Mouse (Mus musculus) large intestine, adult 2 months (tissue): ENCODE data around the gene Adamts9. TPM values are rescaled to one million over a fixed set of nuclear protein-coding genes. Genes with fewer than 3 reads are reported as not detected.

ENCODE experiments used
- DNase-seq: peaks from one replicate; pipeline ENCODE4 v3.0.0-alpha.2; 2012; ENCODE audit warnings: low read depth, low spot score
- WGBS: fragments of 180-500 bp; shearing (Covaris S2); methylation state at CpG from one replicate; pipeline ENCODE4 v1.1.7; 2018; 5-methylcytosine and 5-hydroxymethylcytosine counted together
- polyA plus RNA-seq: library from polyadenylated mRNA; depleted of rRNA; stranded (reverse); fragments of >200 nt; gene quantifications from 2 replicates; pipeline ENCODE4 v1.2.3, GENCODE M21; 2012

Gene Adamts9
- polyA plus RNA-seq, 1 experiment: 0.89 TPM

DNA sequence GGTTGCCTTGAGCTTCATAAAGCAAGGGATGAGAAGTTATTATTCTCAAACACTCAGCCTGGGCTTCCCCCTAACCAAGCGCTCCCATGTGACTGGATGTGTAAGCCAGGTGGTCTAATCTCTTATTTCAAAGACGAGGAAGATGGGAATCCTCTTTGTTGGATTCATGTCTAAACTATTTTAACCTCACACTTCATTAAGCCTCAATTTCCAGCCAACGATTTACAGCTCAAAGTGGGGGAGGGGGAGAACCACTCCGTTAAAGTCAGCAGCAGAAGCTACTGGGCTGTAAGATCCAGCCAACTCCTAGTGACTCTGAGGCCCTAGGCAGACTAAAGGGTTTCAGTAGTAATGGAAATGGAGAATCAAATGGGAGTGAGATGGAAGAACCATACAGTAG, 71.5 kb downstream of the Adamts9 start:
- DNase-seq: no peak
- 71% methylated on average over 4 of the region's 4 CpGs for WGBS

DNA sequence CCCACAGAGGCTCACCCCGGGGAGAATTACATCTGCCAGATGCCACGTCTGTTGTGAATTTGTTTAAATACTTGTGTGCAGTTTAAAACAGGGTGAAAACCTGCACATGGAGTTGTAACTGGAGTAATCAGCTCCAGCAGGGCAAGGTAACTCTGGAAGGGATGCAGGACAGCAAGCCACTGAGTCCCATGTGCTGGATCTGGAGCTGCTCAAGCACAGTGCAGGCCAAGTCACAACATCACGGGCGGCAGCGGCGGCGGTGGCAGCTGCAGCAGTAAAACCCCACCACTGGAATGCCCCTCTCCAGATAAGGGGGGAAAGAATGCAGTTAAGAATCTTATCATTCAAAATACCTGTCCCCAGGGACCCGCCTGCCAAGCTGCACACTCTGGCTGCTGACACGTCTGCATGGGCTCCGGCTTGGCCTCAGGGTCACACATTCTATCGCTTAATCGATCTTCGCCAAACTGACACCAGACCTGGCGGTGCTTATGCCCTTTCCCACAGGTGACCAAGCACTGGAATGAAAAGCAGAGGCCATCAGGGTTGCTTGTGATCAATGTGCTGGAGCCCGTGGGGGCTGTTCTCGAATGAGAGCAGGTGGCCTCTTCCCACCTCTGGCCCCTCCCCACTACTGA, 73.6 kb downstream of the Adamts9 start:
- DNase-seq: no peak

DNA sequence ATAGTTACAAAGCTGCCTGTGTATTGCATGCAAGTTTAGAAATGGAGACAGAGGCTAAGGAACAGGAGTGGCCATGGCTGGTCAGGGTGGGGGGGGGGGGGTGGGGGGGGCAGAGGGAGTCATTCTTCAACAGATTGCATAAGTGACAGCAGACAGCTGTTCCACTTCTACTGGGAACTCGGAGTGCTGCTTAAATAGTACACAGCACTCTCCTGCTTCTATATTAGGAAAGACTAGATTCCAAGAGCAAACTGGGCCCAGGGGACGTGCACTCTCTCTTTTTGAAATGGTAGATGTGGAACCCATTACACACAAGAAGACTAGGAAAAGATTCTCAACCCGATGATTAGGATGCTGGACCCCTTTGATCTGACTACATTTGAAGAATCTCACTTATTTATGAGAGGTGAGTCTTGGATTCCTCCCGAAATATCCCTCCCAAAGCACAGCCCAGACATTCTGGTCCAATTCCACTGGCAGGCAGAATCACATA, 74.2 kb downstream of the Adamts9 start, which contains the start of gene Gm15737:
Gene Gm15737 (plus strand): TSS at position 269 of the 493 bp plus-strand sequence.
- DNase-seq: no peak
- 52% methylated on average over 4 of the region's 4 CpGs for WGBS

More for the DNA sequence above, 73.6 kb downstream of the Adamts9 start:
- WGBS: 43% methylated on average over 16 of the region's 16 CpGs

DNA sequence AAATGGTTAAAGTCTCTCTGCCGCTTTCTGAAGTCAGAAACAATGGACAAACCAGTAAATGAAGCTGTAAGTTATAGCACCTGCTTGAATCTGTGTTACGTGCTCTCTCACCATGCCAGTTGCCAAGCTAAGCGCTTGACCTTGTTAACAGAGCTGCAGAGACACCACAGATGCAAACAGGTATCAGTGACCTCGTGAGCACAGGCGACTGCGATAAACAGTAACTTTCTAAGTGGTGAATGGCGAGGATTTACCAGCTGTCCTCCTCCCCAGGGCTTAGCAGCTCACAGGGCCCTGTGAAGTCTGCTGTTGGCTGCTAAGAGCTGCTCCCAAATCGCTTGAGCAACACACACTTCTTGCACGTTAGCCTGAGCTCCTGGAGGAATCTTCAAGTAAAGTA, 80.7 kb downstream of the Adamts9 start:
- DNase-seq: no peak
- WGBS: 78% methylated on average over 9 of the region's 9 CpGs

DNA sequence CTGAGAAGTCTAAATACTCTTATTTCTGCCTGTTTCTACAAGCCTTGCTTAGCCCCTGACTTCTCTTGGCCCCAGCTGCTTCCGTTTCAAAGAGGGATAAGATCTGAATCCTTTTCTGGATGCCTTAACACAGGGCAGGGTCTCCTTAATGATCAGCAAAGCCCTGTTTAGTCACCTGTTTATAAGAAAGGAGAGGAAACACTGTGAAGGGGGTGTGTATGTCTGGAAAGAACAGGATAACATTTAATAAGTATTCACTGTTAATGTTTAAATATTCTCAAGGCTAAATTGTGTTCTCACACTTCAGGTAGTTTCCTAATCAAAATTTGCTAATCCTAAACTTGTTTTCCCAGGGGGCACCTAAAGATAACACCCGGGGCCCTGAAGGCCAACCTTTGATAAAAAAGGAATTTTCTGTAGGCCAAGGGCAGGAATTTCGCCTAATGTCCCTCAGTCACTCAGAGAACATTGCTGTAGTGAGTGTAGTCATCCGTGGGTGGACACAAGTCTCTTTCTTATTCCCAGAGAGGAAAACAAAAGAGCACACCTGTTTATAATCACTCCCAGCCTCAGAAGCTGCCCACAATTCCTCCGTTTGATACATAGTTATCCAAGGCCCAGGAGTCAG, 82.9 kb downstream of the Adamts9 start:
- 53% methylated on average over 5 of the region's 5 CpGs for WGBS
- no peak for DNase-seq

DNA sequence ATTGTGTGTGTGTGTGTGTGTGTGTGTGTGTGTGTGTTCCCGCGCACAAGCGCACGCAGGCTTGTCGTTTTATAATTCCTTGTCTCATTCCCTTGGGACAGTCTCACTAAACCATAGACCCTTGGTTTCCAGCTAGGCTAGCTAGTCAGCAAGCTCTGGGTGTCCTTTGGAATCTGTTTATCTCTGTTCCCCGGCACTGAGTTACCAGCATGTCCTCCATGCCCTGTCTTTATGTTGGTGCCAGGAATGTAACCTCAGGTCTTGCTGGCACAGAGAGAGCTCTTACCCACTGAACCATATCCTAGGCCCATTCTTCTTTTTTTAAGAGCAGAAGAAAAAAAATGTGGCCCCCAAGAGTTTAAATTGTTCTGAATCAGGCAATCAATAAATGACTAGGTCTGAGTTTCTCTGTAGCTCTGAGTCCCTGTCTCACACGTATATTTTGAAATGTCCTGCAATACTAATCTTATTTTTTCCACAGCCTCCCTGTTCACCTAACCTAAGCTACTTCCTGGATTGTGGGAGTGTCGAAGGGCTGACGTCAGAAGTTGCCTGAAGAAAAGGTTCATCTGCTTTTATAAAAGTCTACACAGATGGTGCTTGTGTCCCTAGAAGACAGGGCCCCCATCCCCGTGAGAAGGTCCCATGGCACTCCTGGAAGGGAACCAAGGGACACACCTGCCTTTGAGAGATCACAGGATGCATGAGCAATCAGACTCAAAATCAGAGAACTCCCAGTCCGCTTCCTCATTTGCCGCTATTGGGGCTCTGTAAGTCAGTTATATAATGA, 84.4 kb downstream of the Adamts9 start:
- no peak for DNase-seq
- WGBS: 72% methylated on average over 12 of the region's 12 CpGs

DNA sequence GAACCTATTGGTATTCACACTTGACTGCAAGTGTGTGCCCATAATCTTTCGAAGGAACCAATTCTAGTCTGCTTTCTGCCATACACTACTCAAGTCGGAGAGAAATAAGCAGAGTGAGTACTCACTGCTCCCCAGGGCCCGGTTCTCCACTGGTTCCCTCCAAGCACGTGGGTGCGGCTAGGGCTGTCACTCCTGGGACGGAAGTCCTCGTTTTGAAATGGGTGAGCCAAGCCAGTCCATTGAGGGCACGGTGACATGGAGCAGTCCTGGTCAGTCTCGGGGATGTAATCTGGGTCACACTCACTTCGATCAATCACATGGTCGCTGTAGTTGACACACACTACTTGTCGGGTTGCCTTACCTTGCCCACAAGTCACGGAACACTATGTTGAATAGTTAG, 85.5 kb downstream of the Adamts9 start:
- no peak for DNase-seq
- WGBS: 88% methylated on average over 13 of the region's 13 CpGs

DNA sequence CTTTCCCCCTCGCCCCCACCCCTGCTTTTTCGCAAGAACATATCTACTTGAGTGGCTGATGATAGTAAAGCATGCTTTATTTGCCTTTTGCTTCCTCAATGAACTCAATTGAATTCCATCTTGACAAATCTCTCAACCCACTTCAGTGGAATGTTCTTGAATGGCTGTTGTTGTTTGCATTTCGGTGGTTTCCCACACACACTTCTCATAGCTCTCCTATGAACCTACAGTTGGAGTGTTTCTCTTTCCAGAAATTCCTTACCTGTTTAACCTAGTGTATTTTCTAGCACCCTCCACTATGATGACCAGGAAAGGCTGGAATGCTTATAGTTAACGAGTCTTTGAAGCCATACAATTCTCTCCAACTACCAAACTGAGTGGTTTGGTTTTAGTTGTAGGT, 88.4 kb downstream of the Adamts9 start:
- no peak for DNase-seq
- 77% methylated on average over 4 of the region's 4 CpGs for WGBS

DNA sequence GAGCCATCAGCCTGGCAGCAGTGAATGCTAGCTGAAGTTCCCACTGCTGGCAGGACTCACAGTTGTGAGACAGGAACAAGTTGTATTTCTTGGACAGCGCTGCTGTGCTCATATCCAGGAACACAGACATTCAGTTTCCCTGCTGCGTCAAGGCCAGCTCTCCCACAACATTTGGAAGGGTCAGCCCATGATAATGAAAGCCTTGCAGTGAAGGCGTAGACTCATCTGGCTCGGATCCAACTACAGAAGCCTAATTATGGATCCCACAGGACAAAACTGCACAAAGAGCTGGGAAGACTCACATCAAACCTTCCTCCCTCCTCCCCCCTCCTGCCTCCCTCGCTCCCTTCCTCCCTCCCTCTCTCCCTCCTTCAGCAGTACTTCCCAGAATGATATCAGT, 93.0 kb downstream of the Adamts9 start:
- no peak for DNase-seq
- 39% methylated on average over 5 of the region's 5 CpGs for WGBS

DNA sequence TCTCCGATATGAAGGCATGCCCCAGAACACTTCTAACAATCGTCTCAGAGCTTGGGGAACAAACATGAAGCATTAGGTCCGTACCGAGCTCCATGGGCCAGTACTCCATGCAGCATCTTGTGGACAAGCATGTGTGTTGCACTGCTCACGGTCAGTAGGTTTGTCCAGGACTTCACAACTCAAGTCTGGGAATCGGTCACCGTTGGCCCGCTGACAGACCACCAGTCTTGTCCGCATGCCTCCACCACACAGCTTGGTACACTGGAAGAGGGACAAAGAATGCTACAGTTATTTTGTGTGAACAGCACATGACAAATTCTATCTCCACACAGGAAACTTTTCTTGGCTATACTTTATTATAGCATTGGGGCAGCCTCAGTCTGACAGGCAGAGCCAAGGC, 94.1 kb downstream of the Adamts9 start:
- no peak for DNase-seq
- WGBS: 92% methylated on average over 9 of the region's 9 CpGs

DNA sequence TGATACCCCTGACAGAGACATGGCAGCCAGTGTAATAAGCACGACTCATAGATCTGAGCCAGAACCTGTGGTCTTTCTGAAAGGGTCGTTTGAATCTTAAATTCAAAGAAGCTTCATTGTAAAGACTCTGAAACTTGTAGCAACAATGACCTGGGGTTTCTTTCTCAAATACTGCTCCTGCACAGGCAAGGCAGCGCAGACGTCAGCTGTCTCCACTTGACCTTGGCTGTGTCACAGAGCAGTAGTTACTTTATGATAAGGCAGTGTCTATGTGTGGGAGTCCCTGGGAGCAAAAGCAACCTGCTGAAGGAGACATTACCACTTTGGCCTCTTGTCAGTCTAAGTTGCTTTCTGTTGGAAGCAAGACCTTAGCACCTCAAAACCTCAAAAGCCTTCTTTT, 96.7 kb downstream of the Adamts9 start:
- 45% methylated on average over 4 of the region's 4 CpGs for WGBS
- no peak for DNase-seq

DNA sequence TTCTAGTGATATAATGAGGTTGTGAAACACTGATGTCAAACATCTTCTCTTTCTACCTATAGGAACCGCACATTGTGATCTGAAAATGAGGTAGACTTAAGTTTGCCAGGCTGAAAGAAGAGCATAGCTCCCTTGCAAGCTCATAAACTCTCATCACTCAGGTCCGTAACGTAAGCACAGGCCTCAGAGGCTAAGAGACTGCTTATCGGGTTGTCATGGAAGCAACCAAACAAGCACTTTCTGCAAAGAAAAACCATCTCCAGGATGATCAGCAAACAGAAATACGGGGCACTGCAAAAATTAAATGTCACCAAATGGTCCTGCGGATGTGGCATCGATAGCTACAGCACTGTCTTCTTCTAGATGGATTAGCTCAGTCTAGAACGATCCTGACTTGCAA, 97.4 kb downstream of the Adamts9 start:
- no peak for DNase-seq
- 56% methylated on average over 8 of the region's 8 CpGs for WGBS

DNA sequence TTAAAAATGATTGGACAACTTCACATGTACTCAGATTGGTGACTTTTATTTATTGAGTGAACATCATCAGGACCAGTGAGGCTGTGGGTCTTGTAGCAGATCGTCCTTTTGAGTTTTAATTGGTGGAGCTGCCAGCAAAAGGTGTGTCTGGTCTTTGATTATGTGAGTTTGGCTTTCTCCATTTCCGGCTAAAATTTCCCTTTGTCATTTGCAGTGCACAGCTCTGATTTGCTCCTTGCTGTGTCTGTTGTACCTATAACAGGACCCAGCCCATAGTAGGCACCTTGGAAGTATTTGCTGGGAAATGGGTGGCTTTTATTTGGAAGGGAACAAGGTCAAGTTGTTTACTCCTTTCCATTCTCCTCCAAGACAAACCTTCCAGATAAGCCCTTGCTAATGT, 99.8 kb downstream of the Adamts9 start:
- no peak for DNase-seq

DNA sequence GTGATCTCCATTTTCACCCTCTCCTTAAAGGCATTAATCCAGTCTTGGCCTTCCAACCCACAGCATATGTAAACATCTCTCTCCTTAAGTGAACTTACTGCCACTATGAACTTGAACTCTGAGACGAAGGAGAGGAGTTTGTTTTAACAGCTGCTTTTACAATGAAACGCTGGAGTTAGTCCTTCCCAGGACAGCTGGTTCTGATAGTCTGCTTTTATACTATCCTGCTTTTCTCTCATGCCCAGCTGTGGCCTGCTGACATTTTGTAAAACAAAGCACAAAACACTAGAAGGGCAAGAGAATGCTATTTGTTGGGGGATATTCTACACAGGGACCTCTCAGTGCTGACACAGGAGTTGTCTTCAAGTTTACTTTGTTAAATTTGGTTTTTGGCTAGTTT, 101.3 kb downstream of the Adamts9 start:
- WGBS: 23% methylated on average over 2 of the region's 2 CpGs
- no peak for DNase-seq

More for the DNA sequence above, 99.8 kb downstream of the Adamts9 start:
- WGBS: 61% methylated on average over 2 of the region's 2 CpGs

DNA sequence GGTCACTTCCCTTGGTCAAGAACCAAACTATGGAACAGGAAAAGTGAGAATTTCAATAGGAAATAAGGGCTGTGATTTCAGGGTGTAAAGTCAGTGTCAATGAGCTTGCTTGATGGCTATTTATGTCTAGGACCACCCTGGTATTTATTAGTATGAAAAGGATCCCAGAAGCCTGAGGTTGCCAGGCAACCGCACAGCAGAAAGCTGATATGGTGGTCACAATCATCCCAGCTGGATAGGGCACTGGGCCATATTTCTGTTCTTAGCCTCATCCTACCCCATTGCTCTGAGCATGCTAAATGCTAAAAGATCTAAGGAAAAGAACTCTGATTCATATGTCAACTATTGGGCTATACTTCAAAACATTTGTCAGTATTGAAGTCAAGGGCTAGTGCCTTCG, 112.2 kb downstream of the Adamts9 start:
- DNase-seq: no peak
- WGBS: 84% methylated on average over 2 of the region's 2 CpGs

DNA sequence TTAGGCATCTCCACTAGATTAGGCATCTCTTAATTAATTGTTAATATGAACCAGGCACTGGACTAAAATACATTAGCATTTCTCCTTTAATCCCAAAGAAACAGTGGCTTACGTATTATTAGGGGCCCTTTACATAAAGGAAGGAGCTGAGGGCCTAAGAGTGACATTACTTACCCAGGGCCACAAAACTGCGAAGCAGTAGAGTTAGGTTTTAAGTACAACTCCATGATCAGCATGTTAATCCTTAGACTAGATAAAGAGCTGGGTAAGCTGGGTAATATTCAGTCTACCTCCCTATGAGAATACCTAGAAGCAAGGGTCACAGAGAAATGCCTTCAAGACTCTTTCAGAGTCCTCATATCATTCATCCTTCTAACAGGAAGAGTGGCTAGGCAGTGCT, 114.1 kb downstream of the Adamts9 start:
- no peak for DNase-seq
- WGBS: 90% methylated on average over 2 of the region's 2 CpGs

DNA sequence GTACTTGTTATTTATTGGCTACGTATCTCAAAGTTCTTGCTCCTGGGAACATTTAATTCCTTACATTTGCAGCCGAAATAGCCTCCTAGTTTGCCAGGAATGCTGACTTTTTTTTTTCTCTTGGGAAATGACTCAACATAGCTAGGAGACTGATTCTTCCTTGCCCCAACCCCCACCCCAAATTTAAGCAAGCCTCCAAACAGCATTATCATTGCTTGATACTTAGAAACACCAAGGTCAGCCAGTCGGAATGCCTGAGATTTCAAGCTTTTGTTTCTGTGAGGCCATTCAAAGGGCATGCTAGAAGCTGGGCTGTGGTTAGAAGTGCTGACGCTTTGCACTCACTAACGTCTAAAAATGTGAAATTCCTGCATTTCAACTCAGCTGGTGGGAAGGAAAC, 115.9 kb downstream of the Adamts9 start:
- DNase-seq: no peak
- 60% methylated on average over 5 of the region's 5 CpGs for WGBS

DNA sequence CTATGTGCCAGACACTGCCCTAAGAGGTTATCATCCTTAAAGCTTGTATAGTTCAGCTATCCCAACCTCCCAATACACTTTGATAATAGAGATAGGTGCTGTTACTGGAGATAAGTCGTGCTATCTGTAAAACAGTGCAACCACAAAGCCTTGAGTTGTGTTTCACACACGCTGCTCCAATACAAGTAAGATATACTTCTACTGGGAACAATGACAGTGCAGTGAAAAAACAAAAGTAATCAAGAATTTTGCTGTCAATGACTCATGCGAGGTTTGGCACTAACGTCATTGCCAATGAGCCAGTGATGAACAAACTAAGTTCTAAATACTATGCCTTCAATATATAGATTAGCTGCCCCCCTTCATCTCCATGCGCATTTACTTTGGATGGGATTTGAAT, 116.7 kb downstream of the Adamts9 start:
- no peak for DNase-seq
- WGBS: 71% methylated on average over 5 of the region's 5 CpGs

DNA sequence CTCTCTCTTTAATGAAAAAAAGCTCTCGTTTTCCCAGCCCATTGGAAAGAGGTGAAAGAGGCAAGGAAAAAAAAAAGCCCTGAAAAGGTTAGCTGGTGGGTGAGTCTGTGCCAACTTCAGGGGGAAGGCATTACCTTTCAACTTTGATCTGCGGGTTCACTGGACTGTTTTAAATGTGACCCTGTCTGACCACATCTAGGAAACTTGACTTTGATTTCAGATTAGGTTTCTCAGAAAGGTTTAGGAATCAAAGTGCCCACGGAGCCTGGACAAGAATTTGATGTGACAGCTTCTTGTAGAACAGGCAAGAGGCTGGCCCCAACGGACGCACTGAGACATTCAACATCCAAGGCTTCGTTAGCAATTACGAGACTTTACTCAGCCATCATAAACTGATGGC, 119.3 kb downstream of the Adamts9 start:
- no peak for DNase-seq
- WGBS: 69% methylated on average over 7 of the region's 7 CpGs

DNA sequence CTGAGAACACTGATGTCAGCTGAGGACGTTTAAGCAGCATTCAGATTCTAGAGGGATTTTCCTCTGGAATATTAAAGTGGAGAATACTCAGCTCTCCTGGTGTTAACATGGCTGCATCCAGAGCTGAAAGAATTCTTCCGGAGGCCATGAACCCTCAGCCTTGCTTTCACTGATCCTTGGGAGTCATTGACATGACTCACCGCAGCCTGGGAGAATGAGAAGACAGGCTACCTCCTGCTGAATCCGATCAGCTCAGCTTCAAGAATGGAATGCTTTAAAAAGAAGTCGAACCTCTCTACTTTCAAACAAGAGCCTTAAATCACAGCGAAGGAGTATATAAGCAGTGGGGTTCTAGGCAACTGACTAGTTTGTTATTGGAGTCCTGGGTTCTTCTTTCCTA, 121.3 kb downstream of the Adamts9 start:
- 67% methylated on average over 6 of the region's 6 CpGs for WGBS
- DNase-seq: no peak

DNA sequence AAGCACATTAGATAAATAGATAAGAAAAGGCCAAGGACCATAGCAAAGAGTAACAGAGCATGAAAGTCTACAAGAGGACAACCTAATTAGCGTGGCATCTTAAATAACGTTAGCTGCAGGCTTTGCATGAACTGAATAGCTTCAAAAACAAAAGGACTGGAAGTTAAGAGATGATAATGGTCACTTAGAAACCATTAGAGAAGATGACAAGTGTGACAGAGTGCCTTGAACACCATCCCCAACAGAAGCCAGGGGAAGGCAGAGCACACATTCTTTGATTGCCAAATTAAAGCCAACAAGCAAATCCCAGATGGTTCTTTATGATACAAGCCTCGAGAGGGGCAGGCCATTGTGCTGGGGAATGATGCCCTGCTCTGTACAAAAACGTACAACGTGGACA, 121.7 kb downstream of the Adamts9 start:
- 72% methylated on average over 5 of the region's 5 CpGs for WGBS

More for the DNA sequence above, 121.7 kb downstream of the Adamts9 start:
- DNase-seq: no peak
